ENCODE assay signal across 13 mouse cellular contexts in the genomic region with DNA sequence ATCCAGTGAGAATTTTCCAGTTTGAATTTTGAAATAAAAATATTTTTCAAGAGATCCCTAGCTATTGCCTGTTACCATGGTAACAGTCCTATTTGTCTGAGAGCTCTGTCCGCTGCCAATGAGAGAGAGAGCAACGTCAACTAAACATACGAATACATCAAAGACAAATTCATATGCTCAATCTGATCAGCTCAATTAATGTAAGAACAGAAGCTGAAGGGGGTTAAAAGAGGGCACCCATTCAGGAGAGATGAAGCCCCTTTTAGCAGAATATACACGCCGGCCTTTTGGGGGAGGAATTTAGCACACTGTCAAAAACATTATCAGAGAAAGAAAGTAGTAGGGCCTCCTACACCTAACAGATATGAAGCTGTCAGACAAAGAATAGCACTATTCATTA.
DNase-seq lines count a peak whose midpoint lies in the region; ATAC-seq and TF ChIP-seq lines count a peak whose summit lies in the region.
"Had no signal": no experiment of that assay in that cellular context is flagged by ENCODE, and none has a peak within 500 bp of the region (broad histone marks: within the 10 kb centered on the region; RNA-seq: fewer than 3 reads in every experiment).

No protein-coding gene starts in this region.

- H3K4me2 ChIP-seq in forebrain, embryonic 12.5 days, result no peak overlapping the region
- H3K4me2 ChIP-seq in neural tube, embryonic 14.5 days (ENCODE audit: low read depth, low read length), result no peak overlapping the region

- DNase-seq in layer of hippocampus, adult 18-20 months (ENCODE audit: low spot score in 2 of 2), result peak; percentile 12 to 67
- no peak for DNase-seq in layer of hippocampus, adult 9-10 months (ENCODE audit: low spot score)
- DNase-seq in layer of hippocampus, adult 2 months (ENCODE audit: low spot score in 2 of 2), result peak; percentile 14 to 41
- no peak for DNase-seq in heart, adult 18-20 months
- no peak for DNase-seq in thymus, postnatal 36 days
- DNase-seq in heart, postnatal 25 days (ENCODE audit: low spot score), result no peak
- DNase-seq: cerebellum, postnatal 10 days; kidney, postnatal 10 days; left cerebral cortex, postnatal 4 days; liver, postnatal 0 days had no signal

- WGBS in forebrain, embryonic 12.5 days, result 17% methylated on average over 5 of the region's 5 CpGs
- 36% methylated on average over 5 of the region's 5 CpGs for WGBS in neural tube, embryonic 14.5 days

- intact Hi-C loops in heart, postnatal 25 days (cut with DNase I), result no loop called here

- peak; percentile 83 for ATAC-seq in forebrain, embryonic 12.5 days (ENCODE audit: low FRiP score)
- ATAC-seq in neural tube, embryonic 14.5 days (ENCODE audit: low read depth), result peak; percentile 60
- ATAC-seq: liver, postnatal 0 days had no signal

- H3K36me3 ChIP-seq in forebrain, embryonic 12.5 days (replicated peaks), result no peaks in the 10 kb centered on the region
- H3K36me3 ChIP-seq in neural tube, embryonic 14.5 days (ENCODE audit: control insufficient read depth, insufficient read depth, low read length), result no peaks in the 10 kb centered on the region

- TF ChIP-seq CTCF in layer of hippocampus, adult 2 months (conservative IDR thresholded peaks at IDR 0.05), result no peak

- no peaks in the 10 kb centered on the region for H3K9me3 ChIP-seq in forebrain, embryonic 12.5 days
- H3K9me3 ChIP-seq in neural tube, embryonic 14.5 days (ENCODE audit: control insufficient read depth, low read length), result no peaks in the 10 kb centered on the region

- no peaks in the 10 kb centered on the region for H3K27me3 ChIP-seq in forebrain, embryonic 12.5 days
- no peaks in the 10 kb centered on the region for H3K27me3 ChIP-seq in neural tube, embryonic 14.5 days (ENCODE audit: control insufficient read depth, insufficient read depth, low read length)

- no peak overlapping the region for H3K9ac ChIP-seq in forebrain, embryonic 12.5 days
- no peak overlapping the region for H3K9ac ChIP-seq in neural tube, embryonic 14.5 days (replicated peaks; ENCODE audit: low read depth, low read length)
- H3K9ac ChIP-seq: liver, postnatal 0 days had no signal

- peak overlapping the region; percentile 77; the same call in 1 of the 2 replicates for H3K27ac ChIP-seq in forebrain, embryonic 12.5 days
- peak overlapping the region; percentile 74 for H3K27ac ChIP-seq in layer of hippocampus, adult 2 months
- no peak overlapping the region for H3K27ac ChIP-seq in neural tube, embryonic 14.5 days (ENCODE audit: low read depth, low read length)
- H3K27ac ChIP-seq: stomach, postnatal 0 days had no signal

- H3K4me1 ChIP-seq in forebrain, embryonic 12.5 days, result peaks cover 14% of the 10 kb centered on the region
- H3K4me1 ChIP-seq in neural tube, embryonic 14.5 days (ENCODE audit: control insufficient read depth, insufficient read depth, low read length), result peaks cover 4% of the 10 kb centered on the region

- no peak overlapping the region for H3K4me3 ChIP-seq in forebrain, embryonic 12.5 days (replicated peaks)
- peak overlapping the region; percentile 36 for H3K4me3 ChIP-seq in layer of hippocampus, adult 2 months
- no peak overlapping the region for H3K4me3 ChIP-seq in neural tube, embryonic 14.5 days (ENCODE audit: low read depth, low read length)

Comparison
In these comparisons a context has a peak if more than half of its experiments do, and no peak if none do; other contexts are left out.
1. DNase-seq: peak in layer of hippocampus, adult 18-20 months (2 of 2) and layer of hippocampus, adult 2 months (2 of 2); none in layer of hippocampus, adult 9-10 months (single experiment), heart, adult 18-20 months (0 of 2), thymus, postnatal 36 days (0 of 2) and heart, postnatal 25 days (single experiment).